Mouse (Mus musculus): ENCODE results near the gene Prss53.

Prss53 gene

DNA sequence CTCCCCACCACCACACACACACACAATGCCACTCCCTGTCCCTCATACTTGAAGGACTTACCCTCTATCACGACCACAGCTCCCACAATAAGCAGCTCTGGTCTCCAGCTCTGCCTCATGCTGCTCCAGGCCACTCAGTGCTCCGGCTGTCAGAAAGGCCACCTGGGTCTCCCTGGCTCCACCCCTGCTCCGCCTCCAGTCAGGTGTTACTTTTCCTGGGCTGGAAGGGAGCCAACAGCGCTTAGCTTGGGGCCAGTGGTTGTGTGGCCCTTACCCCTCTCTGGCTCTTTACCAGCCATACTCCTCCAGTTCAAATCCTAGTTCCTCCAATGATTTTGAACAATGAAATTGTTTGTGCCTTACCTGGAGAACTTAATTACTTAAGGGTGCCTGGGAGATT, at the start of gene Prss53:
Gene Prss53 (minus strand): TSS at position 173 of the 400 bp plus-strand sequence.
- no peak for DNase-seq (ENCODE audit: low spot score in 2 of 2)

DNA sequence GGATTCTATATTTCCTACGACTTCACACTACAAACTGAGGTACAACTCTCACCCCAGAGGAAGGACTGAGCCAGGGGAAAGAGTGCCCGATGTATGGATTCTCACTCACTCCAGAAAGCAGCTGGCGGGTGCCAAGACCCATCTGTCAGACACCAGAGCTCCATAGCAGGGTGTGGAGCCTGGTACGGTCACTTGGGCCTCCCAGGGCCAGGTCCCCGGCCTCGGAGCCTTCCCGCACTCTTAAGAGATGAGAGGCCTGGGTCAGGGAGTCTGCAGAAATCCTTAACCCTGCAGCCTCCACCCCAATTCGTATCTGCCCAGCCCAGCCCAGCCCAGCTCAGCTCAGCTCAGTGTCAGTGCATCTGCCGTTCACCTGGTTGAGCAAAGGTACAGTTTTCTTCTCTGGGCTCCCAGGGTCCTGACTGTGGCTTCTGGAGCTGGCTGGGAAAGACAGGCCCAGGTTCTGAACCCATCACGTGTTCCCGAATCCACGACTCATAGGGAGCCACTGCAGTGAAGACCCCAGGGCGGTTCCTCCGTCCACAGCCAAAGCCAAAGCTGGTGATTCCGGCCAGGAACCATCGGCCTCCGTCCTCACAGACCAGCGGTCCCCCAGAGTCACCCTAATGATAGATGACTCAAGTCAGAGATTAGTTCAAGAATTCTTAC, 45.6 kb upstream of the Prss53 start:
- DNase-seq (ENCODE audit: low spot score in 2 of 2): no peak

GRCm38 (mm10) chr7:127935748-127936159, 45.0 kb upstream of the Prss53 start:
- no peak for DNase-seq (ENCODE audit: low spot score in 2 of 2)

DNA sequence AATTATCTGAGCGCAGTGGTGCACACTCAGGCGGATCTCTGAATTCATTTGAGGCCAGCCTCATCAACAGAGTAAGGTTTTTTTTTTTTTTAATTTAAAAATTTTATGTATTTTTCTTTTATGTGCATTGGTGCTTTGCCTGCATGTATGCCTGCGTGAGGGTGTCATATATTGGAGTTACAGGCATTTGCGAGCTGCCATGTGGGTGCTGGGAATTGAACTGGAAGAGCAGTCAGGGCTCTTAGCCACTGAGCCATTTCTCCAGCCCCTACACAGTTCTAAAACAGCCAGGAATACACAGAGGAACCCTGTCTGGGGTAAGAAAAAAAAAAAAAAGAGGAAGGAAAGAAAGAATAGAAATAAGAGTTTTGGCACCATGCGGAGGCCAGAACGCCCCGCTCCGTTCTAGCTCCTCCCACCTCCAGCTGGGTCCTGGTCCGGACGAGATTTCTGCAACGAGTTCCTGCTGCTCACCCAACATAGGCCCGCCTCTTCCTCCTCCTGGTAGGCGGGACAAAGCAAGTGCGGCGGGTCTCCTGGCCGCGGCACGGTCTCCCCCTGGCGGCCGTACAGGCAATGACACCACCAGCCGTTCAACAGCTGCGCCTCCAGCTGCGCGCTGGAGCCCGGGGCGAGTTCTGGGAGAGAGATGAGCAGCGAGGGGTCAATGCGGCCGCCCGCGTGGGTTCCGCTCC, 44.4 kb upstream of the Prss53 start:
- peak; percentile 92 to 97 for DNase-seq (ENCODE audit: low spot score in 2 of 2)

DNA sequence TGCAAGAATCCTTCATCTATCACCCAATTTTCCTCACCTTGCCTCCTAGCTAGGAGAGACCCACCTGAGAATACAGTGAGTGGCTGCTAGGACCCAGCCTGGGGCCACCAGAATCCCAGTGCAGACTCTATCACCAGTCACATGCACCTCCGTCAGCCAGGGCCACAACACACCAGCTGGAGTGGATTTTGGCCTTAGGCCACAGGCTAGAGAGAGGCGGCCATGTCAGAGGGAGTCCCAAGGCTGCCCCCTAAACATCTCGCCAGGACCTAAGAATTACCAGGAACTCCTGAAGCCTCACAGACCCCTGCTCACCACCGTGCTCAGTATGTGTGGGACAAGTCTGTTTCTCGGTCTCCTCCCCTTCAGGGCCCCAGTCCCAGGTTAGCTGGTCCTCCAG, 43.3 kb upstream of the Prss53 start:
- DNase-seq (ENCODE audit: low spot score in 2 of 2): no peak

GRCm38 (mm10) chr7:127932273-127933031, 41.7 kb upstream of the Prss53 start:
- DNase-seq (ENCODE audit: low spot score in 2 of 2): no peak

DNA sequence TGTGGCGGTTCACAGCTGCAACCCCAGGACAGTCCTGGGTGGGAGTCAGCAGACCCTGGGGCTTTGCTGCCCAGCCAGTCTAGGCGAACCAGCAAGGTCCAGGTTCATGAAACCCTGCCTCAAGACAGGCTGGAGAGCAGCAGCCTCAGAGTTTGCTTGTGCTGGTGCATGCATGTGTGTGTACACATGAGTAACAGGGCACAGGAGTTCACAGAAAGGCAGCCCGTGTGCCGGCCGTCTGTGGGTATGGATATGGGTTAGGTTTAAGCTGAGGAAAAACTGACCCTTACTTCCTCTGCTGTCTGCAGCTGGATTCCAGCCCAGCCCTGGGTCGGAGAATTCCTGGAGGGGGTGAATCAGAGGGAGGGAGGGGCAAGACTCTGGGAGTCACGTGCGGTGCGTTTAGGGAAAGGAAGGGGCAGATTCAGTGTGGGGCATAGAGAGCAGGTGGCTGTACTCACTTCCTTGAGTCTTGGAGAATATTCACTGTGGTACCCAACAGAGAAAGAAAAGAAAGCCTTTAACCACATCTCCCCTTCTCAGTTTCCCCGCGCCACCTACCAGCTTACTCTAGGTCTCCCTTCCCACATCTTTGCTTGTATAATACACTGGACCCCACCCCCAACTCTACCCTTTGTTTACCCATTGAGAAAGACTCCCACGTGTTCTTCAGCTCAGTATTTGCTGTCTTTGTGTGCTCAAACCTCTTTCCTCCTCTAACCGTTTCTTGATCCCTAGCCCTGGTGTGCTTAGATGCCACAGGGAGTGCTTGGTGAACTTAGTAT, 40.8 kb upstream of the Prss53 start:
- DNase-seq (ENCODE audit: low spot score in 2 of 2): no peak

DNA sequence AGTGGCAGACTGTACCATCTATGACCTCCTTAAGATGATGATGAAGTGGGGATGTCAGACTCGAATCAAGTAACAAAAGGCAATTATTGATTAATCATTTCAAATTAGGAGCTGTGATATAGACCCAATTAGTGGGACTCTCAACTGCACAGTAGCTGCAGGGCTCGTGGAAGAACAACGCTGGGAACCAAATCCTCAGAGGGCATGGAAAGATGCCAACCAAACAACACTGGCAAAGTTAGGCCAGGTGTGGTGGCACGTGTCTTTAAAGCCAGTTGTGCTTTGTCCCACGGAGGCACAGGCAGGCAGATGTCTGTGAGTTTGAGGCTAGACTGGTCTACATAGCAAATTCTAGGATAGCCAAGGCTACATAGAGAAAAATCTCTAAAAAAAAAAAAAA, 39.9 kb upstream of the Prss53 start:
- DNase-seq (ENCODE audit: low spot score in 2 of 2): no peak

DNA sequence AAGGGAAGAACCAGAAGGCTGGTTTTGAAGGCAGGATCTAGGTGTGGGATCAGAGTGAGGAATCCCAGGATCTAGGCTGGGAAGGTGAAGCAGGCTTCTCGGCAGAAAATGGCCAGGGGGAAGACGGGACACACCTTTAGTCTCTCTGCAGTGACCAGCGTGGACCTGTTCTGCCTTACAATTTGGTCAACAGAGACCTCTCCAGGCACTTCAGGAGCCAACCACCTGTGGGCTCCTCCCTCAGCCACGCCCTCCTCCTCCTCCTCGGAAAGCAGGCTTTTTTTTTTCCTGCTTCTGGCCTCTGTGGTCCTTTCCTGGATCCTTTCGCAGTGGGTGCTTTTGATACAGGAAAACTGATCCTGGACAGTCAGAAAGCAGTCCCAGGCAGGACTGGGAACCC, 39.2 kb upstream of the Prss53 start, which contains the start of gene Prss8:
Gene Prss8 (minus strand): TSS at position 182 of the 400 bp plus-strand sequence.
- DNase-seq (ENCODE audit: low spot score in 2 of 2): no peak

GRCm38 (mm10) chr7:127928596-127928995, 37.8 kb upstream of the Prss53 start:
- no peak for DNase-seq (ENCODE audit: low spot score in 2 of 2)

DNA sequence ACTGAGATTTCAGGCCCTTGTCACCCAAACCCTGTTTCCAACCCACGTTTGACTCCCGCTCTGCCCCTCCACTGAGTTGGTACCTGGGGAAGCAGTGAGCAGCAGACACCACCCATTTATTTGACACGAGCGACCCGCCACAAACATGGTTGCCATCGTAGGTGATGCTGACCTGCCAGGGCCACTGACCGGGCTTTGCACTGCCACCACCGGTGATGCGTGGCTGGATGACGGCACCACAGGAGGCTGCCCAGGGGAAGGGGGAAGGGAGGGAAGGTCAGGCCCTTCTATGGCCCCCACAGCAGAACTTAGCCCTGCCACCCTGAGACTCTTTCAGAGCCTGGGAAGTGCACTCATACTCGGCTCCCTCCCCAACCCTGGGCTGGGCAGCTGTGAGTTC, 37.0 kb upstream of the Prss53 start:
- no peak for DNase-seq (ENCODE audit: low spot score in 2 of 2)

DNA sequence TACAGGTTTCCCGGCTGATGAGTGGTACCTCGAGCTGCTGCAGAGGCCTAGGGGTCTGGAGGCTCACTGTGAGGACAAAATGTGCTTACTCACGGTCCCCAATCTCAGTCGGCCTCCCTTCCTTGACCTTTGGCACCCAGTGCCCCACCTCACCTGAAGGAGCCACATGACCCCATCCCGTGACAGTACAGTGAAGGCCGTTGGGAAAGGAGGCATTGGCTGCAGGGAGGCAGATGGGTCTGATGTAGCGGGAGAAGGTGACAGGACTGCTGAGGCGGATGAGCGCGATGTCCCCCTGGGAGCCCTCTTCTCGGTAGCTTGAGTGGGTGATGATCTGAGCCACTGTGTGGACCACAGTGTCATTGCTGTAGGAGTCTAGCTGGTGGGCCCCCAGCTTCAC, 36.1 kb upstream of the Prss53 start:
- DNase-seq (ENCODE audit: low spot score in 2 of 2): no peak

- DNase-seq (ENCODE audit: low spot score in 2 of 2): no peak
Measured at GRCm38 (mm10) chr7:127926066-127926465, 35.3 kb upstream of the Prss53 start.

GRCm38 (mm10) chr7:127925252-127925651, 34.5 kb upstream of the Prss53 start:
- no peak for DNase-seq (ENCODE audit: low spot score in 2 of 2)

GRCm38 (mm10) chr7:127923714-127924113, 32.9 kb upstream of the Prss53 start:
- no peak for DNase-seq (ENCODE audit: low spot score in 2 of 2)

GRCm38 (mm10) chr7:127922451-127923275, 31.9 kb upstream of the Prss53 start:
- no peak for DNase-seq (ENCODE audit: low spot score in 2 of 2)

DNA sequence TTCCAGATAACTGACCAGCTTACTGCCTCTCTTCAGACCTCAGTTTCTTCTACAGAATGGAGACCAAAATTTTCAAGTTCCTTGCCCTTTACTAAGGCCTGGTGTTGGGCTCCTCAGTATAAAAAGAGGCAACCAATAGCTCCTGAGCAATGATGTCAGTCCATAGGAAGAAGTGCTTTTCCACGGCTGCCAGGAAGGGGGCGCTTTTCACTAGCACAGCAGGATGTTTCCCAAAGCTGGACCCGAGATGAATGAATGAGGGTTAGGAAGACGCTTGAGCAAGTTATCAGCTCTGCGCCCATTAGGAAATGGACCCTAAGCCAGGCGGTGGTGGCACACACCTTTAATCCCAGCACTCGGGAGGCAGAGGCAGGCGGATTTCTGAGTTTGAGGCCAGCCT, 30.7 kb upstream of the Prss53 start:
- DNase-seq (ENCODE audit: low spot score in 2 of 2): no peak

DNA sequence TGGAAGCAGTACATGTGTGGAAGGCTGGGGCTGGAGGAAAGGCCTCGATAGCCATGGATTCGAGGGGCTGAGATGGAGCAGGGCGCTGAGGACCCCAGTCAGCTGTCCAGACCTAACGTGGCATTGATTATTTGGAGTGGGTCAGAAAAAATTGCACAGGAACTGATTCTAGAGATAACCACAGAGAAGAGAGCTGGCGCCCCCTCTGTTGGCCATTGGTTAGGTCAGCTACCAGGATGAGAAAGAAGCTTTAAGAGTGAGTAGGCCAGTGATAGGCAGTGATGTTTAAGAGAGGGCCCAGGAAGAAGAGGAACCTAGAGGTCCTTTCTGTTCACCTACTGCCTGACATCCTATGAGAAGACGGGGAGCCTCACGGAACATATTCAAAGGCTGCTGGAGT, 28.5 kb upstream of the Prss53 start:
- no peak for DNase-seq (ENCODE audit: low spot score in 2 of 2)

DNA sequence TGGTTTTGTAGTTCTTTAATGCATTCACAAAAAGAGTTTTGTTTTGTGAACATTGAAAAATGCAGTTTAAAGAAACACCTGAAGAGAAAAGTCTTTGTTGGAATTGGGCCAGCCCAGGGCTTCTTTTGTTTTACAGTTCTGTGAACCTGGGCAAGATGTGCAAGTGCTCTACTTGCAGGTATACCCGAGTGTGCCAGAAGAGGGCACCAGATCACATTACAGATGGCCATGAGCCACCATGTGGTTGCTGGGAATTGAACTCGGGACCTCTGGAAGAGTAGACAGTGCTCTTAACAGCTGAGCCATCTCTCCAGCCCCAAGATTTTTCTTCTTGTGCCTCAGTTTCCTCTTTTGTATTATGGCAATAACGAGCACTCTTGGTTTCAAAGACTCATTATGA, 27.4 kb upstream of the Prss53 start:
- peak in 1 of 2 experiments; percentile 39 for DNase-seq (ENCODE audit: low spot score in 2 of 2)

- no peak for DNase-seq (ENCODE audit: low spot score in 2 of 2)
Measured at GRCm38 (mm10) chr7:127915293-127915692, 24.5 kb upstream of the Prss53 start.

GRCm38 (mm10) chr7:127912938-127913337, 22.2 kb upstream of the Prss53 start:
- DNase-seq (ENCODE audit: low spot score in 2 of 2): no peak

All from cerebellum, postnatal 4 days (tissue).